In genomic region chr12:36313015-36313414, GRCm38 (mm10) we compare ENCODE assay signal across 16 mouse cellular contexts. TPM values are rescaled to one million over a fixed set of nuclear protein-coding genes. Genes with fewer than 3 reads are reported as not detected.
"Had no signal": no experiment of that assay in that cellular context is flagged by ENCODE, and none has a peak within 500 bp of the region (broad histone marks: within the 10 kb centered on the region; RNA-seq: fewer than 3 reads in every experiment).

No protein-coding gene starts in this region.

- ATAC-seq: lung, postnatal 0 days had no signal

- H3K4me3 ChIP-seq: left cerebral cortex, adult 2 months; neural tube, embryonic 12.5 days had no signal

- H3K27ac ChIP-seq: left cerebral cortex, adult 2 months; liver, embryonic 14.5 days; midbrain, embryonic 10.5 days; neural tube, embryonic 12.5 days had no signal

- H3K9me3 ChIP-seq: limb, embryonic 12.5 days; midbrain, embryonic 10.5 days; neural tube, embryonic 12.5 days had no signal

- H3K9ac ChIP-seq: limb, embryonic 12.5 days; liver, embryonic 14.5 days; neural tube, embryonic 12.5 days had no signal

- H3K4me1 ChIP-seq: neural tube, embryonic 12.5 days had no signal

- H3K36me3 ChIP-seq: limb, embryonic 12.5 days; midbrain, embryonic 10.5 days; neural tube, embryonic 12.5 days had no signal

- H3K27me3 ChIP-seq: limb, embryonic 12.5 days; neural tube, embryonic 12.5 days had no signal

- DNase-seq: kidney, adult 2 months; kidney, postnatal 25 days; lung, adult 2 months; lung, postnatal 36 days; midbrain, embryonic 14.5 days; retina, postnatal 1 day; thymus, postnatal 4 days had no signal

RNA-seq across cellular contexts. Expression of gene Sostdc1, which starts 0.9 kb away (rescaled TPM):
- polyA plus RNA-seq: liver, adult 2 months had no signal

RNA-seq across cellular contexts. Expression of gene Lrrc72, which starts 59.8 kb away (rescaled TPM):
- polyA plus RNA-seq: kidney, adult 2 months; limb, embryonic 12.5 days; liver, adult 2 months; liver, embryonic 14.5 days; lung, adult 2 months; lung, postnatal 0 days; midbrain, embryonic 10.5 days; midbrain, embryonic 14.5 days; neural tube, embryonic 12.5 days; spleen, adult 2 months; stomach, embryonic 16.5 days had no signal
